Mouse (Mus musculus): Measurements from ENCODE around the gene Frmd4a. TPM values are rescaled to one million over a fixed set of nuclear protein-coding genes. Genes with fewer than 3 reads are reported as not detected.
A peak's percentile ranks its signal among the peaks of the same experiment; 100 is the strongest.
"Not testable (repeated sequence)": the region's sequence is repeated elsewhere in the genome, so short reads cannot be mapped to it uniquely, and the experiment has no call there.

The Frmd4a gene
- polyA plus RNA-seq, 1 experiment from 2014 or later = 51.5 TPM

- ATAC-seq (ENCODE audit: low FRiP score) = no peak
- Histone ChIP-seq H3K27ac (replicated peaks) (no peak overlapping the region), H3K9me3 (replicated peaks) (no peaks in the 10 kb centered on the region), H3K4me2 (no peak overlapping the region), H3K36me3 (peaks cover 85% of the 10 kb centered on the region), H3K9ac (replicated peaks) (no peak overlapping the region), H3K27me3 (replicated peaks) (no peaks in the 10 kb centered on the region), H3K4me3 (replicated peaks) (no peak overlapping the region), H3K4me1 (no peaks in the 10 kb centered on the region)
- 91% methylated on average over 3 of the region's 3 CpGs for WGBS
Observed at GRCm38 (mm10) chr2:4606559-4606958, 589.0 kb downstream of the Frmd4a start.

- Histone ChIP-seq H3K9me3 (replicated peaks) (no peaks in the 10 kb centered on the region), H3K27me3 (replicated peaks) (no peaks in the 10 kb centered on the region), H3K27ac (replicated peaks) (peak overlapping the region; percentile 37; the same call in 1 of the 2 replicates), H3K4me1 (no peaks in the 10 kb centered on the region), H3K9ac (replicated peaks) (no peak overlapping the region), H3K4me3 (replicated peaks) (no peak overlapping the region), H3K36me3 (peaks cover 86% of the 10 kb centered on the region), H3K4me2 (no peak overlapping the region)
- WGBS = 53% methylated on average over 3 of the region's 3 CpGs
- ATAC-seq (ENCODE audit: low FRiP score) = no peak
Observed at GRCm38 (mm10) chr2:4608253-4608652, 590.7 kb downstream of the Frmd4a start.

DNA sequence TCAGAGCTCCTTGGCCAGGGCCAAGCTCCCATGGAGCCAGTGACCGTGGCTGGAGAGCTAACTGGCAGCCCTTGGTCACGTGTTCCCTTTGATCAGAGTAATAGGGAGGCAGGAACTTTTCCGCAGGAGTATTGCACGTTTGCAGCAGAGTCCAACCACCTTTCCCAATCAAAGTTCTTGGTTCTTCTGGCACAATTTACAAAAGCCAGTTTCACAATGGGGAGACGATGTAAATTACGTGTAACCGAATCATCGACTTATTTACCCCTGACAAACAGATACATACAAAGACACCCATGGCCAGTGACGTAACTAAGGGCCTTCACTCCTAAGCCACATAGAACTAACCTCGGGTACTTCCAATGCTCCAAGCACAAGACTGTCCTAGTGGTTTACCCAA lies 591.9 kb downstream of the Frmd4a start:
- Histone ChIP-seq H3K27me3 (replicated peaks) (no peaks in the 10 kb centered on the region), H3K4me2 (no peak overlapping the region), H3K9ac (replicated peaks) (no peak overlapping the region), H3K27ac (replicated peaks) (no peak overlapping the region), H3K4me1 (no peaks in the 10 kb centered on the region), H3K4me3 (replicated peaks) (no peak overlapping the region), H3K36me3 (peaks cover 79% of the 10 kb centered on the region), H3K9me3 (replicated peaks) (no peaks in the 10 kb centered on the region)
- 76% methylated on average over 10 of the region's 10 CpGs for whole genome bisulfite sequencing
- ATAC-seq (ENCODE audit: low FRiP score) = no peak

GRCm38 (mm10) chr2:4611295-4611694 lies 593.8 kb downstream of the Frmd4a start:
- H3K4me2 ChIP-seq = no peak overlapping the region
- peaks cover 66% of the 10 kb centered on the region for H3K36me3 ChIP-seq
- no peak overlapping the region for H3K9ac ChIP-seq (replicated peaks)
- H3K4me3 ChIP-seq (replicated peaks) = no peak overlapping the region
- no peaks in the 10 kb centered on the region for H3K9me3 ChIP-seq (replicated peaks)
- H3K4me1 ChIP-seq = no peaks in the 10 kb centered on the region
- no peak overlapping the region for H3K27ac ChIP-seq (replicated peaks)
- no peaks in the 10 kb centered on the region for H3K27me3 ChIP-seq (replicated peaks)
- 81% methylated on average over 6 of the region's 6 CpGs for WGBS
- ATAC-seq (ENCODE audit: low FRiP score) = no peak

- H3K4me2 ChIP-seq = no peak overlapping the region
- no peak for ATAC-seq (ENCODE audit: low FRiP score)
- H3K27ac ChIP-seq (replicated peaks) = no peak overlapping the region
- 90% methylated on average over 10 of the region's 10 CpGs for WGBS
- no peaks in the 10 kb centered on the region for H3K27me3 ChIP-seq (replicated peaks)
- no peak overlapping the region for H3K9ac ChIP-seq (replicated peaks)
- H3K36me3 ChIP-seq = peaks cover 62% of the 10 kb centered on the region
- no peaks in the 10 kb centered on the region for H3K4me1 ChIP-seq
- H3K4me3 ChIP-seq (replicated peaks) = no peak overlapping the region
- H3K9me3 ChIP-seq (replicated peaks) = no peaks in the 10 kb centered on the region
Observed at GRCm38 (mm10) chr2:4611704-4612103, 594.2 kb downstream of the Frmd4a start.

DNA sequence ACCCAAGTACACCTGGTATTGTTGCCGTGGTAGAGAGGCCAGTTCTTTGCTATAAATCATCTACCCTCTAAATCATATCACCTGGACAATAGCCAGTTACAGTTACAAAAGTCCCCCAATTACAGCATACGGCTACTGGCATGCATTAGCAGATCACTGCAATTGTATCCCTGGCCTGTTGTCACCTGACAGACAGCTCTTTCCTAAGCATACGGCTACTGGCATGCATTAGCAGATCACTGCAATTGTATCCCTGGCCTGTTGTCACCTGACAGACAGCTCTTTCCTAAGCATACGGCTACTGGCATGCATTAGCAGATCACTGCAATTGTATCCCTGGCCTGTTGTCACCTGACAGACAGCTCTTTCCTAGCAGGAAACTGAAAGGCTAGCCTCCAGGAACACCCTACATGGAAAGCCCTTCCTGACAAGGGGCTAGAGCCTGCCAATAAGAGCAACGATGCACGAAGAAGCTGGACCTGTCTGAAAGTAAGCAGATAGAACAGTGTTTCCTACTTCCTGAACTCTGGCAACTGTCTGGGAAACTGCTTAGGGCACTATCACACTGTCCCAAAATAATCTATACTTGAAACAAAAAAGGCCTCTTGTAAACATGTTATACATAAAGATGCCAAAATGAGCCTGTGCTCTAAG lies 596.9 kb downstream of the Frmd4a start:
- H3K27ac ChIP-seq (replicated peaks); H3K27me3 ChIP-seq (replicated peaks); H3K9ac ChIP-seq (replicated peaks); H3K9me3 ChIP-seq (replicated peaks); ATAC-seq (ENCODE audit: low FRiP score); H3K4me3 ChIP-seq (replicated peaks); H3K4me1 ChIP-seq; H3K4me2 ChIP-seq: not testable (repeated sequence)
- 73% methylated on average over 6 of the region's 6 CpGs for WGBS
- H3K36me3 ChIP-seq = peaks cover 38% of the 10 kb centered on the region

- Histone ChIP-seq H3K36me3 (peaks cover 31% of the 10 kb centered on the region), H3K9me3 (replicated peaks) (no peaks in the 10 kb centered on the region), H3K27ac (replicated peaks) (no peak overlapping the region), H3K4me1 (0 out of 2 replicates have a peak, but pooled peaks cover 1% of the 10 kb centered on the region), H3K4me2 (no peak overlapping the region), H3K27me3 (replicated peaks) (no peaks in the 10 kb centered on the region), H3K9ac (replicated peaks) (no peak overlapping the region), H3K4me3 (replicated peaks) (no peak overlapping the region)
- ATAC-seq (ENCODE audit: low FRiP score) = 0 out of 2 replicates have a peak, but pooled peaks have one; percentile 35
- WGBS = 86% methylated on average over 2 of the region's 2 CpGs
Observed at GRCm38 (mm10) chr2:4615014-4615546, 597.6 kb downstream of the Frmd4a start.

GRCm38 (mm10) chr2:4616995-4617394 lies 599.5 kb downstream of the Frmd4a start:
- H3K9ac ChIP-seq (replicated peaks) = no peak overlapping the region
- no peaks in the 10 kb centered on the region for H3K27me3 ChIP-seq (replicated peaks)
- no peak overlapping the region for H3K4me3 ChIP-seq (replicated peaks)
- no peak for ATAC-seq (ENCODE audit: low FRiP score)
- 91% methylated on average over 4 of the region's 4 CpGs for WGBS
- H3K27ac ChIP-seq (replicated peaks) = no peak overlapping the region
- H3K36me3 ChIP-seq = peaks cover 14% of the 10 kb centered on the region
- H3K9me3 ChIP-seq (replicated peaks) = no peaks in the 10 kb centered on the region
- H3K4me1 ChIP-seq = peaks cover 7% of the 10 kb centered on the region; the same call in 1 of the 2 replicates
- H3K4me2 ChIP-seq = no peak overlapping the region

GRCm38 (mm10) chr2:4619126-4619525 lies 601.6 kb downstream of the Frmd4a start:
- H3K4me2 ChIP-seq; H3K27ac ChIP-seq (replicated peaks); H3K9me3 ChIP-seq (replicated peaks); H3K4me1 ChIP-seq; H3K4me3 ChIP-seq (replicated peaks); H3K9ac ChIP-seq (replicated peaks); ATAC-seq (ENCODE audit: low FRiP score); H3K27me3 ChIP-seq (replicated peaks): not testable (repeated sequence)
- peaks cover 15% of the 10 kb centered on the region for H3K36me3 ChIP-seq

GRCm38 (mm10) chr2:4619893-4620593 lies 602.5 kb downstream of the Frmd4a start:
- WGBS = 58% methylated on average over 6 of the region's 6 CpGs

GRCm38 (mm10) chr2:4620640-4621401 lies 603.3 kb downstream of the Frmd4a start:
- no peak for ATAC-seq (ENCODE audit: low FRiP score)
- H3K9ac ChIP-seq (replicated peaks) = no peak overlapping the region
- WGBS = 59% methylated on average over 12 of the region's 12 CpGs

More at GRCm38 (mm10) chr2:4619893-4620593, 602.5 kb downstream of the Frmd4a start:
- ATAC-seq (ENCODE audit: low FRiP score) = no peak
- Histone ChIP-seq H3K4me1 (peaks cover 7% of the 10 kb centered on the region; the same call in 1 of the 2 replicates), H3K9ac (replicated peaks) (no peak overlapping the region), H3K27me3 (replicated peaks) (no peaks in the 10 kb centered on the region), H3K27ac (replicated peaks) (no peak overlapping the region), H3K9me3 (replicated peaks) (no peaks in the 10 kb centered on the region), H3K4me2 (no peak overlapping the region), H3K36me3 (peaks cover 18% of the 10 kb centered on the region), H3K4me3 (replicated peaks) (no peak overlapping the region)

More at GRCm38 (mm10) chr2:4620640-4621401, 603.3 kb downstream of the Frmd4a start:
- Histone ChIP-seq H3K4me2 (no peak overlapping the region), H3K36me3 (peaks cover 18% of the 10 kb centered on the region), H3K9me3 (replicated peaks) (no peaks in the 10 kb centered on the region), H3K4me3 (replicated peaks) (no peak overlapping the region), H3K27me3 (replicated peaks) (no peaks in the 10 kb centered on the region), H3K4me1 (peaks cover 7% of the 10 kb centered on the region; the same call in 1 of the 2 replicates), H3K27ac (replicated peaks) (no peak overlapping the region; the same call in 1 of the 2 replicates)
